Mouse (Mus musculus): ENCODE measurements at regions not wholly inside any gene's neighbourhood (a gene's known extent, or its start where the extent isn't known, plus 50 kb on each side); places are given as distances from the start of the nearest gene placed in this dataset.

DNA sequence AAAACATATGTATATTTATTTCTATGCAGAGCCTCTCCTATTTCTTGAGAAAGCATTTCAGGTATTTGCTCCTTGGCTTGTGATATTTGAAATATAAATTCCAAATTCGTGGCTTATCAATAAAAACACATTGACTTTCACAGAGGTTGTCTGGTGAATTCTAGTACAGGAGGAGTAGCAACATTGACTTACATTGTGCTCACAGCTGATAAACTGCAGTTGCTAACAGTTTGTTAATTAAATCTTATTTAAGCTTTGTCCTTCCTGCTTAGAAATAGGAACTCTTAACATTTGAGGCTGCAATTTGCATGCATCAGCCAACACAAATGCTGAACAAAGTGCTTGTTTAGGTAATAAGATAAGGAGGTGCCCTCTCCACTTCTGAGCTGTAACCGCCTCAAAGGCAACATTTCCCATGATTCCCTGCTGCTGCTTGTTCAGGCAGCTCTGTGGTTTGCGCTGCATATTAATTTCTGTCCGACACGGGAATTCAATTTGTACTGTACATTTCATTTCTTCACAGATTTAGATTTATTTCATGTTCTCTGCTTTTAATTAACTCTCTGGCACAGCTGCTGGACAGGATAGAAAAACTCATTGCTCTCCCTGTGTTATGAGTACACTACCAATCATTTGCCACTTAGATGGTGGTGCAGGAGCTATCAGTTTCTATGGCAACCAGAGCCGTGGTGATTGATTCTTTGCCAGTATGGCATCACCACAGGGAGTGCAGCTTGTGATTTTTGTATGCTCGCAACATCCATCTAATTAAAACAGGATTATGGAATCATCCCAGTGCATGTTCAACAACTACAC lies 219.0 kb downstream of the Zfp352 start:
- DNase-seq: no peak

DNA sequence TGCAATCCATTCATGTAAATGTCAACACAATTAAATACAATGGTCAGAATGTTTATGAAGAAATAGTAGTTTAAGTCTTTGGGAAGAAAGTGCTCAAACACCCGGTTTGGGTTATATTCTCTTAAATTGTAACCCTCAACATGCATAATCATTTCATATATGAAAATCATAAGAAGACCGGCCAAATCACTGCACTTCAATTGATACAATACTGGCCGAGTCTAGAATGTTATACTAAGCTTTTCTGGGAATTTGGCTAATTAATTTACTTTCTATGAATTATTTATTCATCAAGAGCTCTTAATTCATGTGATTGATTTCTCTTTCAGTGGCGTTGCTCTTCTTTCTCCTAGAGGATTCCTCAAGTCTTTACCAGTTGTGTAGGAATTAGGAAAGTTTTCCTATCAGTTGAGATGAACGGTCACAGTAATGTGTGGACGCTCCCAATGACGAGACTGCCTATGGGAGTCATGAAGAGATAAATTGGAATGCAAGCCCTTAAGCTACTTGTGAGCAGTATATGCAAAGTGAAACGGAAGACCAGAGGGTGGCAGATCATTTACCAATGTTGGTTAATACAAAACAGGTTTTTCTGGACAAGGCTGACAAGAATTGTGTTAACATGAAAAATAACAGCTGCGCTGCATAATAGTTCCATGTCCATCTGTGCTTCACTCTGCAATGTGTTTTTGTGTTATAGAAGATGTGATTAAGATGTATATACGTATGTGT lies 219.7 kb downstream of the Zfp352 start:
- peak in 1 of 2 experiments; percentile 1 for DNase-seq

DNA sequence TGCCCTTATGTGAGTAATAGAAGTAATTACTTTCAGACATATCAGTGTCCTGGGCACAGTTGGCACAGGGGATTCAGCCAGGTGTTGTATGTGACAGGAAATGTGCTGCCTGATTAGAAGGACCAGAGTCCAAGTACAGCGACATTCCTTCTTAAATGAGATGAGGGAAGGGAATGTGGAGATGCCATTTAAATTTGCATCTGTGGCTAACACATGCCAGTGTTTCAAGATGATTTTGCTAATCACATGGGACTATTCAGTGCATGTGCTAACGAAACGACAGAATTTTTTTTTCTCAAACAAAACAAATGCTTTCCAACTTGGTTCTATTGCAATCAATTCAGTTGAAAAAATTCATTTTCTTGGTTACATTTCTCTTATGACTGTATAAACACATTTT lies 226.6 kb downstream of the Zfp352 start:
- DNase-seq: no peak

DNA sequence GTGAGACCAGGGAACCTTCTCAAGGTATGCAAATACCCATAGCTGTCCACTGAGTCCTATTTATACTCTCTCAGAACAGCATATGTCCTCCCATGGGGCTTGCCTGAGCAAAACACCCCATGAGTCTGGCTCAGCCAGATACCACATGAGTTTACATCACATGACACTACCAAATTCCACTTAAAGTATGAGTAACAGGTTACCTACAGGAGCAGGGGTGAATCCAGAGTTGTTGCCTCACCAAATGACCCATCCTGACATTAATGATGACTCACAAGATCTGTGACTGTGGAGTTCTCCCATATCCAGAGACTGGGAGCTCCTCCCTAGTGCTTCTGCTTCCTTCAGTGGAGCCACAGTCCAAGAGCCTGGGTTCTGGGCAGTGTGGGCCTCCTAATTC lies 234.0 kb downstream of the Zfp352 start:
- no peak for DNase-seq

DNA sequence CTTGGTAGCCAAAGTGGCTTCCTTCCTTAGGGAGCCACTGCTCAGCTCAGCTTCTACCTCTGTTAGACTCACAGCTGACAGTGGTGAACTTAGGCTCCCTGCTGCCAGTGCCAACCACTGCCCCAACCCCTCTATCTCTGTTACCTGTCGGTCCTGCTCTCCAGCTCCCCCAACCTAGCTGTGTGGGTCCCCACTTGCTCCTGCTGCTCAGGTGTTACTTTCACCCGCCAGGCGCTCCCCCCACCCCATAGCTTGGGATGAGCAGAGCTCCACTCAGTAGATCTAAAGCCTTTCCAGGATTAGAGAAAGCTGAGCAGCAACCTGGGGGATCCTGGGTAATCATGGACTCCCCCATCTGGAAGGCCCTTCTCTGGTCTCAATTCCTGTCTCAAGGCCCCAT lies 234.4 kb downstream of the Zfp352 start:
- no peak for DNase-seq

DNA sequence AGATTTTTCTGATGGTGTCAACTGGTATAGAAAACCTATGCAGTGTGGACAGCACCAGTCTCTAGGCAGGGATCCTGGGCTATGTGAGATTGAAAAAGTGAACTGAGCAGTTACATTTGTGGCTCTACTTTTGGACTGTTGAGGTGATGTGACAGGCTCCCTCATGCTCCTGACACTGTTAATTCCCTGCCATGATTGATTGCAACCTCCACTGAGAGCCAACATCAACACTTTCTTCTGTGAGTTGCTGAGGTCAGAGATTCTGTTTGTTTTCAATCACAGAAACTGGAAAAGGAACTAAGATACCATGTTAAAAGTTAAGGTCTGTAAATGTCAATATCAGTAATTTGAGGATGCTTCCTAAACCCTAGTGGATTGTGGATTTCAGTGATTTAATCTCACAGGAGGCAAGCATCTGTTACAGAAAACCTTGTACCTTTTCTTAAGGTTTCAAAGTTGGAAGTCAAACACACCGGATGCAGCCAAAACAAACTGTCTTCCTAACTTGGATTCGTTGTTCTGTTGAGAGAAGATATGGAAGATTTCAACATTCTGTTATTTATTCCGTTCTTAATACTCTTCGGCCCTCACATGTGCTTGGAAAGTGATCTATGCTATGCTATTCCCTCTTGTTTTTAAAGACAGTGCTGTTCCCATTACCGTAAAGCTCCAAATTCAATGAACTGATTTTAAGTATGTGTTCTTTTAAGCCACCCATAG lies 278.4 kb downstream of the Zfp352 start:
- DNase-seq: no peak

All from kidney, postnatal 36 days (tissue).